Mouse (Mus musculus) cerebellum, adult 11-12 months (tissue): Measurements from ENCODE around the gene Sec14l1.
A peak's percentile ranks its signal among the peaks of the same experiment; 100 is the strongest.
"Not testable (repeated sequence)": the region's sequence is repeated elsewhere in the genome, so short reads cannot be mapped to it uniquely, and the experiment has no call there.

Experiments used
- DNase-seq: peaks from one replicate; pipeline ENCODE4 v3.0.0; 2022

Sec14l1 gene

DNA sequence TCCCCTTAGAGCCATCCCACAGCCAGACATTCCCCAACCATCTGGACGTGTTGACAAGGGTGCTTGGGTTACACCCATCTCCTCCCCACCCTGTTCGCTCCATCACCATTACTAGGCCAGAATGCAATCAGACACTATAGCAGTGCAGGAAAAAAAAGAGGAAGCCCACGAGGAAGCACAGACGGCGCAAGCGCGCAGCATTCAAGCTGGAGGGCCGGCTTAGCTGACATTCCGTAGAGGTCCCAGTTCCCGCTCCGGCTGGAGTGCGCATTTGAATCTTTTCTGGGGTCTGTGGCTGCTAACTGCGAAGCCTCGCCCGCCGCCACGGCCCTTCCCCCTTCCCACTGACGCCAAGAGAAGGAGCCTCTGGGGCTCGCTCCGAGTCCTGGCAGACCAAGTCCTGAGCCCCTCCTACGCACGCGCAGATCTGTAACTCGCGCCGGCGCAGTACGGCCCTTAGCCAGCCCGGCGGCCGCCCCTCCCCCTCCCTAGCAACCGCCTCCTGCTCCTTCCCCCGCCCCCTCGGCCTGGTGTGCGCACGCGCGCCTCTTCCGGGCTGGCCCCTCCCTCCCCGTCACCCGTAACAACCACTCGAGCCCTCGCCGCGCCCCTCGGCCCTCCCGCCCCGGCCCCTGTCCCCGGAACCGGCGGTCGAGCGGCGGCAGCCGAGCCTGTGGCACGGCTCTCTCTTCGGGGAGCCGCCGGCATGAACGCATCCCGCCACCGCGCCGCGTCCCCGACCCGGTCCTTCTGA is at the start of gene Sec14l1:
Gene Sec14l1, plus strand, starts transcription at position 577 of the 754 bp plus-strand sequence.
- DNase-seq, result peak; percentile 99

DNA sequence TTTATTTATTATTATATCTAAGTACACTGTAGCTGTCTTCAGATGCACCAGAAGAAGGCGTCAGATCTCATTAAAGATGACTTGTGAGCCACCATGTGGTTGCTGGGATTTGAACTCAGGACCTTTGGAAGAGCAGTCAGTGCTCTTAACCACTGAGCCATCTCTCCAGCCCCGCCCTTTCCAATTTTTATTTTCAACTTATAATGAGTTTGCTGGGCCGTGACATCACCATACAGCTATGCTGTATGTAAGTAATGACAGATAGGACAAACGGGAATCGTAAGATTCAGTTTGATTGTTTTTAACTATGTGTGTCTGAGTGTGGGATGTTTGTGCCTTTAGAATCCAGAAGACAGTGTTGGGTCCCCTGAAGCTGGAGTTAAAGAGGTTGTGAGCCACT is 49.4 kb upstream of the Sec14l1 start:
- DNase-seq, result not testable (repeated sequence)

DNA sequence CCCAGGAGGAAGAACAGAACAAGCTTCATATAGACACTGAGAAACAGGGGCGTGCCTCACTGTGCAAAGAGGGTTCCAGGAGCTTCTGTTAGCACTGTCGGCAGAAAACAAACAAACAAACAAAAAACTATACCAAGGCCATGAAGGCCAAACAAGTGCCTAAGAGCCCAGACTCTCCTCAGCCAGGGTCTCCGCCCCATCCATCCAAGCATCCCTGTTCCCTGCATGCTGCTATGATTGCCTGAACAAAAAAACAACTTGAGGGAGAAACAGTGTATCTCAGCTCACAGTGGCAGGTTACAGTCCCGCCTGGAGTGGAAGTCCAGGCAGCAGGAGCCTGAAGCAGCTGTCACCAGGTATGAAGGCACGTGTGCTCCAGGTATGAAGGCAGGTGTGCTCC is 48.2 kb upstream of the Sec14l1 start:
- DNase-seq, result no peak

DNA sequence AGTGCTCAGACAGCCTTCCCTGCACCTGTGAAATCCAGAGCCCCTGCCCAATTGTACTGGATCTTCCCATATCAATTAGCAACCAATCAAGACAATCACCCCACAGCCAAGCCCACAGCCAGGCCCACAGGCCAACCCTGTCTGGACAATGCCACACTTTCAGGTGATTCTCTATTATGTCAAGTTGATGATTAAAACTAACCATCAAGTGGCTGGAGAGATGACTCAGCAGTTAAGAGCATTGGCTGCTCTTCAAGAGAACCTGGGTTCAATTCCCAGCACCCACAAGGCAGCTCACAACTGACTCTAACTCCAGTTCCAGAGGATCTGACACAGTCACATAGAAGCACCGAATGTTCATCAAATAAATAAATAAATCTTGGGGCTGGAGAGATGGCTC is 46.6 kb upstream of the Sec14l1 start:
- DNase-seq, result no peak

DNA sequence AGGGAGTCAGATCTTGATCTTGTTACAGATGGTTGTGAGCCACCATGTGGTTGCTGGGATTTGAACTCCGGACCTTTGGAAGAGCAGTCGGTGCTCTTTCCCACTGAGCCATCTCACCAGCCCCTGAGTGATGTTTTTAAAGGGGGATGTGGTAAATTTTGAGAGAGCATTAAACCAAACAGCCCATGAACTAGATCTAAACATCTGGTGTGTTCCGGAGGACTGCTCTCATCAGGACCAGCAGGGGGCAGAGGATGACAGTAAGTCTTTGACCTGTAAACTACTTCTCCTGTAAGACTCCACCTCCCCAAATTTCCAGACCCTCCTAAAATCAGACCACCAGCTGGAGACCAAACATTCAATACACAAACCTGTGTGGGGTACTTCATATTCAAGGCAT is 45.9 kb upstream of the Sec14l1 start:
- no peak for DNase-seq

DNA sequence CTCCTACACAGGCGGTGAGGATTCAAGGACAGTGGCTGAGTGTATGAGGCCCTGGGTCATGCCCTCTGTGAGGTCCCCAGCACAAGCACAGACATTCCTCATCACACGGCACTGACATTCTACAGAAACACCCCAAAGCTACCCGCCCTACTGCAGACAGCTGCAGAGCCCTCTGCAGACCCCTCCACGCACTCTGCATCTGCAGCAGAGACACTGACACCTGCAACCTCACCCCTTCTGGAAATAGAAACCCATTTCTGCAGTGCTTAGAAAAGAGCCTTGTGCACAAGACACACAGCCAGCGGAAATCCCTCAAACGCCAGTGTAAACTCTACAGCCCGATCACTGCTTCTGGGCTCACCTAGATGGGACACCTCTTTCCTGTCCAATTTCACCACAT is 44.3 kb upstream of the Sec14l1 start:
- no peak for DNase-seq

DNA sequence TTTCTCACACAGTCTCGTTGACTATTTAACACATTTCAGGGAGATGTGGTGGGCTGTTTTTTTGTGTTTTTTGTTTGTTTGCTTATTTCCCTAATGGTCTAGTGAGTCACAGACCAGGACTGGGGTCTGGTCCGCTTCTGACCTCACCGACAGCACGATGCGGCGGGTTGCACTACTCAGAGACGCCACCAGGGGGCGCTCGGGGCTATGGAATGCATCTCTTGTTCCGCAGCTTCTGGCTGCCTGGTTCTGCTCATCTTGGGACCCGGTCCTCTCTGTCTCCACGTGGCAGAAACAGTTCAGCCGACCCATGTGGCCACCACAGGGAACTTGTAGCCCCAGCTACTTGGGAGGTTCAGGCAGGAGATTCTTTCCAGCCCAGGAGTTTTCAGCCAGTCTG is 42.8 kb upstream of the Sec14l1 start:
- peak; percentile 65 for DNase-seq

DNA sequence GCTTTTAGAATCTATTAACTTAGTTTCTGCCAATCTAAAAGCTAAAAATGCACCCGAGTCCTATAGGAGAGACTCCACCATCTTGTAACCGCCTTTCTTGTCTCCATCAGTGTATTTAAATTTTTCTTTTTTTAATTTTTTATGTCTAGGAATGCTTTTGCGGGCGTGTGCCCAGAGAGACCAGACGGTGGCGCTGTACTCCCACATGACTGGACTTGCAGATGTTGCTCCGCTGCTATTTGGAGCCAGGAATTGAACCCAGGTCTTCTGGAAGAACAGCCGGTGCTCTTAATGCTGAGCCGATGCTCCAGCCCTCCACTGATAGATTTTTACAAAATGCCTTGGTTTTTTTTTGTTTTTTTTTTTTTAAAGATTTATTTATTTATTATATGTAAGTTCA is 41.5 kb upstream of the Sec14l1 start:
- DNase-seq, result no peak

DNA sequence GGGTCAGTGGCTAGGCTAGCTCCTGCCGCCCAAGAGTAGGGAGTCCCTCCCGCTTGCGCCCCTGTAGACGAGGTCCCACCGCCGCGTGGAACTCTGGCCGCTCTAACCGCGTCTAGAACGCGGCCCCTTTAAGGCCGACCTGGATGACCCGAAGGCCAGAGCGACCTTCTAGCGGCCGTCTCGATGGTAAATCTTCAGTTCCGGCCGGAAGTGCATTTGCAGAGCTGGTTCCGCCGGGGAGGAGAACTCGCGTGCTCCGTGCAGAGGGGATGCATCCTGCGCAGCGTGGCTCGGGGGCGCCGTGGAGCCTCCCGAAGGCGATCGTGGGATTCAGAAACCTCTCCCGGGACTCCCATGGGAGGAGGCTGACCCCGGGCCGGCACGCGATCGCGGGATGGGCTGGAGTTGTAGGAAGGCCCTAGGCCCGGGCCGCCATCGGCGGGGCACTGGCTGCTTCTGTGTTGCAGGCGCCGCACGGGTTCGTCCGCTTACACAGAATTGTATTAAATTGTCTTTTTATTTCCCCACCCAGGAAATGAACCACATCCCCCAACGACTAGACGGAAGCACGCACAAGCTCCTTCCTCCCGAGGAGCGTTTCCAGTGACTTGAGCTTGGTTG is 38.3 kb upstream of the Sec14l1 start:
- peak; percentile 77 for DNase-seq

DNA sequence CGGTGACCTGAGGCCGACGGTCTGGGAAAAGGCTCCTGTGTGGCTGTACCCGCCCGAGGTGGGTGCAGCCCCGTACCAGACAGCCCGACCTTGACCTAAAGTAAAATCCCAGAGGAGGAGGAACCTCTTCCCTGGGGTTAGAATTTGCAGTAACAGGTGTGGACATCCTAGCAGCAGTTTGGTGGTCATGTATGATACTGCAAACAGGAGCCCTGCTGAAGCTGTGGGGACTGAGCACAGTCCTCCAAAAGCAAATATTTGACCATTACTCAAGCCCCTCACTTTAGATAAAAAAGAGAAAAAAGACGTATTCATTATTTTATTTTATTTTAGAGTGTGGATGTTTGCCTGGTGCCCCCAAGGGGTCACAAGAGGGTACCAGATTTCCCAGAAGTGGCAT is 37.7 kb upstream of the Sec14l1 start:
- no peak for DNase-seq

DNA sequence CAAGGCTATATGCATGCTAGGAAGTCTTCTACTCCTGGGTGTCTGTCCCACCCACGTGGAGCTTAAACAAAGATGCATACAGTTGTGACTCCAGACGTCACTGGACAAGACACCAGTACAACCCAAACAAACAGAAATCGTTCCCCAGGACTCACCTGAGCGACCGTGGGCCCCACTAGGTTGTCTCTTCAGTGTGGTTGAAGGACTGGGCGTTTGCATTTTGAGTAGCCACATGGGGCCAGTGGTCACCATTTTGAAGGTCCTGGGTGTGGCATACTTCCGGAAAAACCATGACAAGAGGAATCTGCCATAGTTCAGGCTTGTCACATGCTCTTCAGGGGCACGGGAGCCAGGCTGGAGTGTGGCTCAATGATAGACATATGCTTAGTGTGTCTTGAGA is 37.1 kb upstream of the Sec14l1 start:
- no peak for DNase-seq

DNA sequence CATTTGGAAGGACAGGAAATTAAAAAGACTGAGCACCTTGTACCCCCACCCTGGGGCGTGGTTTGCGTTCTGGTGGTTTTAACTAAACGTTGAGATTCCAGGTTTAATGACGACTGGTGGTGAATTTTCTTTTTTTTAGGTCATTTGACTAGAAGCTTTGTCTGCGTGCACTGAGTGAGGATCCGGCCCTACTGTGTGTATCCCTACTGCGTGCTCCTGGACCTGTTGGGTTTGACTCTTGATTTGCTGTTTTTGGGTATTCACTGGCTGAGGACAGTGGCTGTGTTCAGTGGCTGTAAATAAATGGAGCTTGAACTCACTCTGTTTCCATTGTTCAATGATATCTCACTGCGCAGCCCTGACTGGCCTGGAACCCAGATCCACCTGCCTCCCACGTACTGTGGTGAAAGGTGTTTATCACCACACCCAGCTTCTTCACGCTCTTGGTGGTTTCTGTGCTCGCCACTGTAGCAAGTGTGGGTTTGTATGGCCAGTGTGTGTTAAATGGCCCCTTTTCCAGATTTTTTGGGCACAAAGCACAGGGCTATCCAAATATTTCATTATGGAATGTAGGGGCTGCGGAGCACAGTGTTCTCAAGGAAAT is 36.2 kb upstream of the Sec14l1 start:
- no peak for DNase-seq

DNA sequence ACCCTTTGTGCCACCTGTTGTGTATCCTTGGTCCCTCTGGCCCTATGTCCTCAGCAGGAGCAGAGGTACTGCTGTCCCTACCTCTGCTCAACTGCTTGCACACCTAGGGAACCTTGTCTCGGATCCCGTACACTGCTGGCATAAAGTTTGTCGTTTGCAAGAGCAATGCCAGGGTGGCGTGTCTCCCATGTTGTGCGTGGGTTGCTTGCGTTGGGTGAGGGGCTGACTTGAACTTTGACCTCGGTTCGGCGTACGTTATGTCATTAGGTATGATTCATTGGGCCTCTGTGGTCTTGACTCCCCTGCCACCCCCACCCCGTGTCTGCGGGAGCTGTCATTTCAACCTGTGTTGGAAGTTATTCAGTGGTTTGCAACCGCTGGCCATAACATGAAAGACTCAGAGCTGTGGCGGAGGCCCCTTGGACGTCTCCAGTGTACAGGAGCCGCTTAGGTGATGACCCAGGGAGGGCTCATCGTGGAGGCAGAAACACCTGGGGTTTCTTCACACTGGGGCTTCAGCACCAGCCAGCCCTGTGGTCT is 35.2 kb upstream of the Sec14l1 start:
- no peak for DNase-seq

DNA sequence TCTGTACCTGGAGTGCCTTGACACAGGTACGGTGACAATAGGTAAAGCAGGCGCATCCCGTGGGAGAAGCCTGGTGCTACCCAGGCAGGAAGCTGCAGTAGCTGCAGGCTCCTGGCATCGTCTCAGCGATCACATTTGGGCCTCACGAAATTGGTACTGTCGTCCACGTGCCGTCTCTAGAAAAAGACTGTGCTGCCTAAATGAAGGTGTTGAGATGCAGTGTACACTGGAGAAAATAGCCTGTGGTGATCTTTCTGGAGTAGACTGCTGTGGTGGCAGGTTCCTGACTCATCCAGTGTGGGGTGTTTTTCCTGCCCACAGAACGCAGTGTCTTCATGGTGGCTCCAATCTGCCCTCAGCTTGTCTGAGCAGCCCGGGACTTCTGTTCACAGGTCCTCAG is 34.8 kb upstream of the Sec14l1 start:
- DNase-seq, result no peak

DNA sequence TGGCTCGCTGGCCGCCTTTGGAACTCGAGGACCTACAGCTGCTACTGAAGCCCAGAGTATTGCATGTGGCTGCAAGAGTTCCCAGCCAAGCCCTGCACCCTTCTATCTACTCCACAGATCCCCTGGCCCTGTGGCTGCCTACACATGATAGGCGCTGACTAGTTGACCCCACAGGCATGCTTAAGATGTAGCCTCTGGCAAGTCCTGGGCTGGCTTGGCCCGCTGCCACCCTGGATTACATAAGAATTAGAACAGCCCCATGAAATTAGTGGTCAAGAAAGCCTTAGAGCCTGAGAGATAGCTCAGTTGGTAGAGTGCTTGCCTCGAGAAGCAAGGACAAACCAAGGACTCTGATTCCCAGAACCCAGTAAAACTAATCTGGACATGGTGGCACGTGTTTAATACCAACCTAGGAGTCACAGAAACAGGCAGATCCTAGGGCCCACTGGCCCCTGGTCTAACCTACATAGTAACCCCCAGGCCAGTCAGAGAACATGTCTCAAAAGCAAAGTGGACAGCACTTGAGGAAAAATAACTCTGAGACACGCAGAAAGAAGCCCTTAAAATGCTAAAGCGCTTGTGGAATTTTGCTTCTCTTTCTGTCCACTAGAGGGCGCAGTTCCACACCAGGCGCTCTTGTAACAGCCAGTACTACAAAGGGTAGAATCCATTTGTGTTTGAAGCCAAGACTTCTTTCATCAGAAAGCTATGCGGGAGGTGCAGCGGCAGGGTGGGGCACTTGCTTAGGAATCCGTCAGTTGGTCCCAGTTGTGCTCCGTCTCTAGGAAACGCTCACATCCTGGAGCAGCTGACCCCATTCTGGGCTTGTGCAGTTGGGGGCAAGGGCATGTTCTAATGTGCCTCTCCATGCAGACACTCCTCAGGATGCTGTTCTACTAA is 33.6 kb upstream of the Sec14l1 start:
- DNase-seq, result peak; percentile 77

DNA sequence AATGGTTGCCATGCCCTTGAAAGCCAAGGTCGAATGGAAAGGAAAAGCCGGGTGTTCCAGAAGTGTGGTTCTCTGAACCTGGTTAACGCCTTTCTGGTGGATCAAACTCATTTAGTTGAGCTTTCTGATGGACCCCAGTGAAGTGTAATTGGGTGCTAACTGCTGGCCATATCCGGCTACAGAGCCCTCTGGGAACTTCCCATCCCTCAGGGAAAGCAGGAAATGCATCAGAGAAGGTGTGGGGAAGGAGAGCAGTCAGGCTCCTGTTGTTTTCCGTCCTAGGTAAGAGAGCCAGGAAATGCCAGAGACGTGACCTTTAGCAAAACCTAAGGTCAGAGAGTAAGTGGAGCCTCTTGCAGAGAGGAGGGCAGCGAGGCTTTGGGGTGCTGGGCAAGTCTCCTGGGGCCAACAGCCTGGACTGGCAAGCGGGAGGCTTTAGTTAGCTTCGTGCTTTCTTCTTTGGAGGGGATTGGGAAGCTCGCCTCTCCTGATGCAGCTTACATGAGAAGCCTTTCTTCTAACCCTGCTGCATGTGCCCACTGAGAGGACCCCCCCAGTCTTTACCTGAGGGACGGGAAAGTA is 32.5 kb upstream of the Sec14l1 start:
- DNase-seq, result no peak

DNA sequence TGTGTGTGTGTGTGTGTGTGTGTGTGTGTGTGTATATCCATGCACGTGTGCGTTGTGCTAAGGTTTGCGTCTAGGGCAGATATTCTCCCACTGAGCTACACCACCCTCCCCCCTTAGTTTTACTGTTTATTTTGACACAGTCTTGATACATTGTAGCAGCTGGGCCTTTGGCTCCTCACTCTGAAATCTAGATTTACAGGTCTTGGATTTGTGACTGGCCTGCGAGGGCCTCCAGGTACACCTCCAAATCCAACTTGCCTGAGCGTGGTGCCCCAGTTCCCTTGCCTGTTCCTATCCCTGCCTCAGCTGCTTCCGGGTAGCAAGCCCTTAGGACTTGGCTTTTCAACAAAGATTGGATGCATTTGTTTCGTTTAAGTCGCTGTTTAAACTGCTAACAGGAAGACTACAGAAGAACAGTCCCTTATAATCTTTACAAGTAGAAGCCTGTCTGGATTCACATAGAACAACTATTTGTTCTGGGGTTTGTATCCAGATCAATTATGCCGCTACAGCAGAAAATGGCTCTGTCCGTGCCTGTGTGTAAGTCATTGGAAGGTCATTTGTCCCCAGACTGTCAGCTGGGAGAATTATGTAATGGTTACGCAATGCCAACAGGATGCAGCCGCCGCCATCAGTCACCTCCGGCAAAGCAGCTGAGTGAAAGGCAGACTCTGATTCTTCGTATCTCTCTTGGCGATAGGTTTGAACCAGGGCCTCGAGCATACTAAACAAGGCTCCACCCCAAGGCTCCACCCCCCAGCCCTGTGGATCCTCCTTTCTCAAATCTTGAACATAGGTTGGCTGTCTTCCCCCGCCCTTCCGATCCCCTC is 31.7 kb upstream of the Sec14l1 start:
- DNase-seq, result no peak

DNA sequence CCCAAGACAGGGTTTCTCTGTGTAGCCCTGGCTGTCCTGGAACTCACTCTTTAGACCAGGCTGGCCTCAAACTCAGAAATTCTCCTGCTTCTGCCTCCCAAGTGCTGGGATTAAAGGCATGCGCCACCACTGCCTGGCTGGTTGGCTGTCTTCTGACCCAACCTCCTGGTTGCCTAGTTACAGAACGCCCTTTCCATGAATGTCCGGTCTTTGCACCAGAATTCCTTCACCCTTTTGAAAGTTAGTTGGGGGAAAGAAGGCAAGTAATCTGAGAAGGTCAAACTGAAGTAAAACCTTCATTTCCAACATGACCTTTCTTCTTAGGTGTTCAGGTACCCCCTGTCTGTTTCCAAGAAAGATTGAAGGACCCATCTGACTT is 31.1 kb upstream of the Sec14l1 start:
- not testable (repeated sequence) for DNase-seq

DNA sequence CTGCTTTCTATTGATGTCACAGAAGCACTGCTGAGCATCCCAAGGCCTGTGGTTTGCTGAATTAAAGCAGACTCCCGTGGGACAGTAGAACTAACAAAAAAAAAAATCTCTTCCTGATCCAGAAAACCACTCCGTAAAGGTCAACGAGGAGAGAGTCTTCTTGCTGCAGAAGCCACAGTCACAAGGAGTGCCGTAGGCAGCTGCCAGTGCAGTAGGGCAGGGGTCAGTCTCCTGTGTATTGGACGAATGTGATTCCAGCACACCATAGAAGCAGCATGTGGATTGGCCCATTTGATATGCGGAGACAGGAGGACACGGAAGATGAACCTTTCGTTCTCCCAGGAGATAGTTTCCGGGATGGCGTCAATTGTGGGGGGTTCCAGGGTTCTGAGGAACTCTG is 28.8 kb upstream of the Sec14l1 start:
- no peak for DNase-seq

DNA sequence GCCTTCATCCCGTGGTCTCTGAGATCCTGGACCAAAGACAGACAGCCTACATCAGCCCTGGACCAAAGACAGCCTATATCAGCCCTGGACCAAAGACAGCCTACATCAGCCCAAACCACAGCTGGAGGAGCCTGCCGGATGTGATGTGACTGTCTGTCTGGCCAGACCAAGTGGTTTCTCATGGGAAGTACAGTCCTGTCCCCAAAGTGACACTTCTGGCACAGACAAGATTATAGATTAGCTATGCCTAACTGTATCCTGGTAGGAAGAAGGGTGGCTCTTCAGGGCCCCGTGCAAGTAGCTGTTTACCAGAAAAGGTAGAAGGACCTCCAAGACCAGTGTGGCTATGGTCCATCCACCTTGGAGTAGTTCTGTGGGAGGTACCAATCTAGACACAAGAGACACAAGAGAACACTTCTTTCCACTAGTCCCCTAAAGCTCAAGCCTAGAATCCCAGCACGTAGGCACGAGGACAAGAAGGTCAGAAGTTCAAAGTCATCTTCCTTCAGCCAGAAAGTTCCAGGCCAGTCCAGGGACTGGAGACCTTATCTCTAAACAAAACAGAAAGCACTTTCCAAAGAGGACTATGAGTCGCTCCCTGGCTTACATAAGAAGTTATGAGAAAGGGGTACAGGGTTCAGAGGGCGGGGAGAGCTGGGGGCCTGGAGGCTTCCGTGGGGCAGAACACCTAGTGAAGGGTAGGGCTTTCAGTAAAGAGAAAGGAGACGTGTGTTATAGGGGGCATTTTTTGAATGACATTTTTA is 27.8 kb upstream of the Sec14l1 start:
- no peak for DNase-seq
